Mouse (Mus musculus) left cerebral cortex, postnatal 14 days (tissue): ENCODE measurements at regions not wholly inside any gene's neighbourhood (a gene's known extent, or its start where the extent isn't known, plus 50 kb on each side); places are given as distances from the start of the nearest gene placed in this dataset.

Experiments
- DNase-seq, 2 experiments: peaks; one replicate each; pipeline ENCODE4 v3.0.0; 2021 to 2022; ENCODE audit warnings: low spot score in 2 of 2, mixed read lengths in 1 of 2
- intact Hi-C: fragments of 180-260 bp; cut with DNase I; formaldehyde crosslinking; loops from one replicate; pipeline ENCODE4 v1.15.1; 2025

- intact Hi-C loops: no loop called here
- DNase-seq: no peak
Measured at GRCm38 (mm10) chr4:134990651-134991050, 60.0 kb downstream of the Syf2 start.

GRCm38 (mm10) chr4:134993526-134994122 is 62.9 kb downstream of the Syf2 start:
- intact Hi-C loops: no loop called here
- no peak for DNase-seq

- peak in 1 of 2 experiments; percentile 49 for DNase-seq
- intact Hi-C loops: no loop called here
Measured at GRCm38 (mm10) chr4:134994205-134994604, 63.5 kb downstream of the Syf2 start.

GRCm38 (mm10) chr4:134994648-134995047 is 64.0 kb downstream of the Syf2 start:
- DNase-seq: no peak
- intact Hi-C loops: no loop called here

- intact Hi-C loops: no loop called here
- peak; percentile 24 to 28 for DNase-seq
Measured at GRCm38 (mm10) chr4:134995052-134995451, 64.4 kb downstream of the Syf2 start.

- DNase-seq: no peak
- intact Hi-C loops: no loop called here
Measured at GRCm38 (mm10) chr4:134996121-134996520, 65.4 kb downstream of the Syf2 start.

GRCm38 (mm10) chr4:134997461-134998434 is 67.0 kb downstream of the Syf2 start:
- intact Hi-C loops: no loop called here
- no peak for DNase-seq

- peak; percentile 40 to 64 for DNase-seq
- intact Hi-C loops: no loop called here
Measured at GRCm38 (mm10) chr4:134998928-134999658, 68.4 kb downstream of the Syf2 start.

GRCm38 (mm10) chr4:135002091-135002925 is 71.6 kb downstream of the Syf2 start:
- intact Hi-C loops: no loop called here
- peak; percentile 10 to 18 for DNase-seq

GRCm38 (mm10) chr4:135011365-135011764 is 80.7 kb downstream of the Syf2 start:
- no peak for DNase-seq
- intact Hi-C loops: no loop called here

GRCm38 (mm10) chr4:135012945-135013344 is 82.2 kb downstream of the Syf2 start:
- intact Hi-C loops: no loop called here
- DNase-seq: peak in 1 of 2 experiments; percentile 17

- no peak for DNase-seq
- intact Hi-C loops: no loop called here
Measured at GRCm38 (mm10) chr4:135013932-135014331, 83.2 kb downstream of the Syf2 start.

- intact Hi-C loops: no loop called here
Measured at GRCm38 (mm10) chr4:135018018-135018417, 87.3 kb downstream of the Syf2 start.

GRCm38 (mm10) chr4:135019120-135019519 is 88.4 kb downstream of the Syf2 start:
- DNase-seq: peak in 1 of 2 experiments; percentile 37
- intact Hi-C loops: no loop called here

More at GRCm38 (mm10) chr4:135018018-135018417, 87.3 kb downstream of the Syf2 start:
- peak; percentile 30 to 41 for DNase-seq

GRCm38 (mm10) chr4:135020262-135020991 is 89.7 kb downstream of the Syf2 start:
- intact Hi-C loops: no loop called here

GRCm38 (mm10) chr4:135023200-135023599 is 92.5 kb downstream of the Syf2 start:
- intact Hi-C loops: no loop called here

More at GRCm38 (mm10) chr4:135020262-135020991, 89.7 kb downstream of the Syf2 start:
- no peak for DNase-seq

GRCm38 (mm10) chr4:135025802-135026201 is 94.7 kb upstream of the Runx3 start:
- intact Hi-C loops: no loop called here
- no peak for DNase-seq

More at GRCm38 (mm10) chr4:135023200-135023599, 92.5 kb downstream of the Syf2 start:
- no peak for DNase-seq

GRCm38 (mm10) chr4:135027136-135027535 is 93.3 kb upstream of the Runx3 start:
- intact Hi-C loops: no loop called here
- no peak for DNase-seq
